Mouse (Mus musculus) layer of hippocampus, adult 18-20 months (tissue): Measurements from ENCODE around the gene Tradd. TPM values are rescaled to one million over a fixed set of nuclear protein-coding genes. Genes with fewer than 3 reads are reported as not detected.
"Not testable (repeated sequence)": the region's sequence is repeated elsewhere in the genome, so short reads cannot be mapped to it uniquely, and the experiment has no call there.

ENCODE experiments used
- DNase-seq, 2 experiments: peaks; one replicate each; pipeline ENCODE4 v3.0.0; 2022; ENCODE audit warnings: low spot score in 2 of 2
- total RNA-seq, 2 experiments: library from RNA; stranded (reverse); gene quantifications; 2 replicates each; pipeline ENCODE4 v1.2.3; 2021

Tradd gene
- total RNA-seq, 2 experiments from 2014 or later, result 7.8 to 8.5 TPM

GRCm38 (mm10) chr8:105295895-105296573 is 31.6 kb upstream of the Tradd start, which contains the start of gene Exoc3l:
Gene Exoc3l (minus strand): TSS chr8:105296101.
- DNase-seq, result no peak

GRCm38 (mm10) chr8:105295256-105295655 is 30.8 kb upstream of the Tradd start:
- no peak for DNase-seq

- no peak for DNase-seq
Measured at GRCm38 (mm10) chr8:105294776-105295175, 30.4 kb upstream of the Tradd start.

- DNase-seq, result no peak
Measured at GRCm38 (mm10) chr8:105293405-105293804, 29.0 kb upstream of the Tradd start.

- no peak for DNase-seq
Measured at GRCm38 (mm10) chr8:105292471-105292870, 28.1 kb upstream of the Tradd start.

- DNase-seq, result not testable (repeated sequence)
Measured at GRCm38 (mm10) chr8:105291802-105292201, 27.4 kb upstream of the Tradd start.

GRCm38 (mm10) chr8:105291364-105291763 is 27.0 kb upstream of the Tradd start:
- DNase-seq, result not testable (repeated sequence)

- peak; percentile 59 to 79 for DNase-seq
Measured at GRCm38 (mm10) chr8:105290554-105291314, 26.3 kb upstream of the Tradd start.

GRCm38 (mm10) chr8:105289805-105290460 is 25.5 kb upstream of the Tradd start, which contains the start of gene 4931428F04Rik:
Gene 4931428F04Rik (minus strand): TSS chr8:105289864.
- DNase-seq, result peak in 1 of 2 experiments; percentile 54

GRCm38 (mm10) chr8:105288958-105289732 is 24.7 kb upstream of the Tradd start:
- DNase-seq, result peak; percentile 92 to 96

GRCm38 (mm10) chr8:105288231-105288630 is 23.8 kb upstream of the Tradd start:
- no peak for DNase-seq

GRCm38 (mm10) chr8:105286907-105287306 is 22.5 kb upstream of the Tradd start:
- DNase-seq, result no peak

- no peak for DNase-seq
Measured at GRCm38 (mm10) chr8:105285514-105285913, 21.1 kb upstream of the Tradd start.

- peak in 1 of 2 experiments; percentile 51 for DNase-seq
Measured at GRCm38 (mm10) chr8:105283074-105283473, 18.7 kb upstream of the Tradd start.

GRCm38 (mm10) chr8:105282239-105282638 is 17.8 kb upstream of the Tradd start:
- no peak for DNase-seq

GRCm38 (mm10) chr8:105281821-105282220 is 17.4 kb upstream of the Tradd start:
- no peak for DNase-seq

- DNase-seq, result no peak
Measured at GRCm38 (mm10) chr8:105280567-105280966, 16.2 kb upstream of the Tradd start.

GRCm38 (mm10) chr8:105278911-105279334 is 14.5 kb upstream of the Tradd start:
- DNase-seq, result peak; percentile 89 to 94

GRCm38 (mm10) chr8:105276292-105277120 is 12.1 kb upstream of the Tradd start:
- peak in 1 of 2 experiments; percentile 55 for DNase-seq

GRCm38 (mm10) chr8:105275840-105276239 is 11.4 kb upstream of the Tradd start, which contains the start of gene Nol3:
Gene Nol3 (plus strand): TSS chr8:105276140.
- DNase-seq, result no peak
